Mouse (Mus musculus): ENCODE data around the gene Spata25.

DNA sequence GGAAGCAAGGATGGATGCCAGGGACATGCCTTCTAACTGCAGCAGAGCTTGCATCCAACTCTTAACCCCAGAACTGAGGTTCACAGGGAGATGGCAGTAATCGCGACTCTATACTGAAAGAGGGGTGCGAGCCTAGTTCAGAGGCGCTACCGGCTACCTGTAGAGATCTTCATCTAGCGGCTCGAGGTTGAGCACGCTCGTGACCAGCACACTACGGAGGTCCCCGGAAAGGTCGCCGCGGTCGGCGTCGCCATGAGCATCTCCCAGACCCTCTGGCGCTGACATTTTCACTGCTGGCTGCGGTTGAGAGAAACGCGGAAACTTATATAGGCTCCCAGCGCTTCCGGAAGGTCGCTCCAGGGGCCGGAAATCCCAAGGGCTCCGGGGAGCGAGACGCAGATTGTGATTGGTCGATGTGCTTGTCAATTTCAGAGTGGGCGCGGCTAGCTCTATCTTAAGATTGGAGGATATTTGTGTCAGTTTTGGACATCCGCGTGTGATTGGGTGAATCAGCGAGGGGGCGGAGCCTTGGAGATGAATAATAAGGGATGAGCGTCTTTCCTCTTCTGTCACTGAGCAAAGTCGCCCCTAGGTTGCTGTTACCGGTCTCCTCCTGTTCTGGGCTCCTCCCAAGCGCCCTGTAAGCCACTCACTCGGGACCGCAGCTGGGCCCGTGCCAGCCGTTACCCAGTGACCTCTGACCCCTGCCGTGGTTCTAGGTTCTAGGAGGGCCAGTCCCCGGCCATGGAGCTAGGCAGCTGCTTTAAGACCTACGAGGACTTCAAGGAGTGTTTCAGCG is 23.6 kb downstream of the Spata25 start, which contains the start of the genes Acot8 and Zswim3:
- TF ChIP-seq CTCF (IDR thresholded peaks at IDR 0.05; ENCODE audit: low read depth, low read length) (no peak), POLR2A (IDR thresholded peaks at IDR 0.05; ENCODE audit: borderline replicate concordance, low read depth, low read length) (peak; percentile 82; the same call in 1 of the 2 replicates)
